Mouse (Mus musculus): ENCODE results near the gene Zkscan14.

Zkscan14 gene

DNA sequence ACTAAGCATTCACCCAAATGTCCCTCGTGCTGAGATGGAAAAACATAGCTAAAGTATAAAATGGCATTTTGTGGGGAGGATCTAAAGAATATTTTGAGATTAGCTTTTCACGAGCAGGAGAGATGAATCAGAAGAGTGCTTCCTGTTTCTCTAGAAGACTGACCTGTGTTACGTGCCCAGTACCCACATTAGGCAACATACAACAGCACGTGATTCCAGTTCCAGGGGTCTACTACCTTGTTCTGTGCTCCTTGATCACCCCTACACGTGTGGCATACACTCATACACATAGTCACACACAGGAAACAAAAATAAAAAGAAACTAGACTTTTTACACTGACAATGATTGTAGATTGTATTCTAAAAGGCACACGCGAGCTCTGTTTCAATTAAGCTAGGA, 1.3 kb downstream of the Zkscan14 start:
- DNase-seq, result no peak

DNA sequence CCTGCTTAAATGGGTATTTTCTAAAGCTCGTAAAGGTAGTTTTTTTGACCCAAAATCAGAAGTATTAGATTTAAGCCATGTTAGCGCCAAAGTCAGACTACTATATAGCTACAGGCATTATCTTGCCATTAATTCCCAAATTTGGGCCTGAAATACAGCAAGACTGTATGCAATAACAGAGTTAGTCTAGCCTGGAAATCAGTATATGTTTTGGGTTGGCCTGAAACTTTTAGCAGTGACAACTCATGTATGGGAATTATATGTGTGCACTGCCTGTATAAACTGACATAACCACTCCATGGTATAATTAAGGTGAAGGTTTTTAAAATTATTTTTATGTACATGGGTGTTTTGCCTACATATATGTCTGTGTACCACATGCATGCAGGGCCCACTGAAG, 9.7 kb downstream of the Zkscan14 start, which contains the start of gene Atp5j2:
Atp5j2 (minus strand) TSS at position 101 of the 400 bp plus-strand sequence.
- DNase-seq, result no peak

DNA sequence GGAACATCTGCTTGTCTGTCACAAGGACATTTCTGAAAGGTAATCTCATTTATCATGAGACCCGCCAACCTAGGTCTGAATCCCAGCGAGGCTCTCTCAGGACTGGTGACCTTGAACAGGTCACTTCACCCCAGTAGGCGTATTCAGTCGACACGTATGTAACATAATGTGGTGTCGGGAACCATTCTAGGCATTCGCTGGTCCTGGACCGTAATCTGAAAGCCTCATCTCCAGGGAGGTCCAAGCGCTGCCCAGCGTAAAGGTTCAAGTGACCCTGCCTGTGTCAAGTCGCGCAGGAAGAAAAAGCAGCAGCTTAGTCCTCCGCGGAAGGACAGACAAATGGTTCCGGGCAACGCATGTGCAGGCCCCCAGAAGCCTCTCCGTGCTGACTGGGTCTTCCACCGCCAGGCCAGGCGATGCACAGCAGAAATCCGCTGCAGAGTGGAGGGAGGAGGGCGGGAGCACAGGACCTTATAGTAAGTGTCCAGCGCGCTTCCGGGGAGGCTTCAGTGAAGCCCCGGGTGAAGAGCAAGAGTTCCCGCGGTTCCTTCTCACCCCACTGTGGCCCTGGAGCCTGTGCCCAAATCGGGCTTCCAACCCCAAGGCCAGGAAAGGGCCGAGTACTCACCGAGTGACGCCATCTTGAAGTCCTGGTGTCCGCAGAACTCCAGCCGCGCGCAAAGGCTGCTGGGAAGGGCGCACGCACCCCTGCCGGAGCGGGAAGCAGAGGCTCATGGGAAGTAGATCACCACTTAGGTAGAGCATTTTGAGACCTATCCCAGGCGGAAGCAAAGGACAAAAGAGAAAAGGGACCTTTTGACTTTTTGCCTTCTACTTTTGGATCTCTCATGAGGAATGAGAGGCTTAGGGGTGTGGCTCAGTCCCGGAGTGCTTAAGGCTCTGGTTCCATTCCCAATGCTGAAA, 10.5 kb downstream of the Zkscan14 start:
- DNase-seq, result peak; percentile 76 to 90

DNA sequence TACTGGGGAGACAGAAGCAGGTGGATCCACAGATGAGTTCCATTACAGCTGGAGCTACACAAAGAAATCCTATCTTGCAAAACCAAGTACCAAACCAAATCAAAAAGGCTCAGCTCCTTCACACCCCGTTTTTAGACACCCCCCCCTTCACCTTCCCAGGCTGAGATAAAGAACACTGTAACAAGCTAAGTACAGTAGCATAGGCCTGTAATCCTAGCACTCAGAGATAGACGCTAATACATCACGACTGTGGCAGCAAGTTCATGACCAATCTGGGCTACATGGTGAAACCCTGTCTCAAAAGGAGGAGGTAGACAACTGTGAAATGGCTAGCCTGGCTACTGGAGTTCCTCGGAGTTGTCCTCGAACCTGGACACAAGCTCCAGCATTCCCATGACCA, 11.3 kb downstream of the Zkscan14 start:
- DNase-seq, result no peak

DNA sequence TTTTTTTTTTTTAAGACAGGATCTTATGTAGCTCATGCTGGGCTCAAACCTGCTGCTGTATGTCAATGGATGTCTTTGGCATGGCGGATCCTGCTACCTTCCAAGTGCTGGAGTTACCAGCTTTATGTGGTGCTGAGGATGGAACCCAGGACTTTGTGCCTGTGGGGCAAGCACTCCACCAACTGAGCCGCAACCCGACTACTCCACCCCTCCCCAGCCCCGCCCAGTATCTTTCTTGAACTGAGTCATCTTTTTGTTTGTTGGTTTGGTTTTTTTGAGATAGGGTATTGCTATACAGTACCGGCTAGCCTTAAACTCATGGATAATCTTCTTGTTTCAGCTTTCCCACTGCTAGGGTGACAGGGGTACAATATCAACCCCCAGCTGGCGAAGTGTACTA, 12.3 kb downstream of the Zkscan14 start:
- DNase-seq, result no peak

DNA sequence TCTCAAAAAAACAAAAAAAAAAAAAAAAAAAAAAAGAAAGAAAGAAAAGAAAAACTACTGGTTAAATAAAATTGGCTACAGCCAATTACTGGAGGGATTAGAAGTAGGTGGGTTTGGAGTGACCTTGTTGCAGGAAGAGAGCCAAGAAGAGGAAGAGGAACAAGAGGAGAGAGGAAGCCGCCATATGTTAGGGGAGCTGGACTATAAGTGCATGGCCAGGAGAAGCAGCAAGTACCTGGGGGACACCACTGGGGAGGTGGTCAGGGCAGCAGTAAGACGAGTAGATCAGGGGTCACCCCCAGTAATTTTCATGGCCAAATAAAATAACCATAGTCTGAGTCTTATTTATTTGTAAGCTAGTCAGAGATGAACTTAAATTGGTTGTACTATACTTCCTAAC, 16.4 kb downstream of the Zkscan14 start:
- DNase-seq, result no peak

DNA sequence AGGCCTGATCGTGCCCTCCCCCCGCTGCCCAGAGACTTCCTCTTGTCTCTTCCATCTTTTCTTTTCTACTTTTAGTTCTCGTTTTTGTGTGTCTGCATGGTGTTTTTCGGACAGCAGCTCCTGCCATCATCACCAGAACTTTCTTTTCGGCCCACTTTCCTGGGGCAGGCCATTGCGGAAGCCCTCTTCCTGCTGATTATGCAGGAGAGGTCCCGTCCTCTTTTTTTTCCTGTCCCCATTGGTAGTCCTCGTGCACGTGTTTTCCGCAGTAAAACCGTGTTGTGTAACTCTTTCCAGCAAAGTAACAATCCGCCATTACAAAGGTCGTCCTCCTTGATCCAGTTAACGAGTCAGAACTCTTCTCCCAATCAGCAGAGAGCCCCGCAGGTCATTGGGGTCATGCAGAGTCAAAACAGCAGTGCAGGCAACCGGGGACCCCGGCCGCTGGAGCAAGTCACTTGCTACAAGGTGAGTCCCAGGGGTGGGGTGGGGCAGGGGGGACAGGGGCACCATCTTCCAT, 23.1 kb downstream of the Zkscan14 start:
- DNase-seq, result no peak

DNA sequence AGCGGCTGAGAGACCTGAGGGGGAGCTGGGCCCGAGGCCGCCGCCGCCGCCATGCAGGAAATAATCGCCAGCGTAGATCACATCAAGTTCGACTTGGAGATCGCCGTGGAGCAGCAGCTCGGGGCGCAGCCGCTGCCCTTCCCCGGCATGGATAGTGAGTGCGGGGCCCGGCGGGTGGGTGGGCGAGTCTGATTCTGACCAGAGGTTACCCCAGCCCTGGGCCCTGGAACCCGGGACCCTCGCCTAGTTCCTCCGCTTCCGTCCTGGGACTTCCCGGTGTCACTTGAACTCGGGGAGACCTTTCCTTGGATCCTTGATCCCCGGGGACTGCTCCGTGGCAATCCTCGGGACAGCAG, 34.4 kb downstream of the Zkscan14 start:
- DNase-seq, result no peak

DNA sequence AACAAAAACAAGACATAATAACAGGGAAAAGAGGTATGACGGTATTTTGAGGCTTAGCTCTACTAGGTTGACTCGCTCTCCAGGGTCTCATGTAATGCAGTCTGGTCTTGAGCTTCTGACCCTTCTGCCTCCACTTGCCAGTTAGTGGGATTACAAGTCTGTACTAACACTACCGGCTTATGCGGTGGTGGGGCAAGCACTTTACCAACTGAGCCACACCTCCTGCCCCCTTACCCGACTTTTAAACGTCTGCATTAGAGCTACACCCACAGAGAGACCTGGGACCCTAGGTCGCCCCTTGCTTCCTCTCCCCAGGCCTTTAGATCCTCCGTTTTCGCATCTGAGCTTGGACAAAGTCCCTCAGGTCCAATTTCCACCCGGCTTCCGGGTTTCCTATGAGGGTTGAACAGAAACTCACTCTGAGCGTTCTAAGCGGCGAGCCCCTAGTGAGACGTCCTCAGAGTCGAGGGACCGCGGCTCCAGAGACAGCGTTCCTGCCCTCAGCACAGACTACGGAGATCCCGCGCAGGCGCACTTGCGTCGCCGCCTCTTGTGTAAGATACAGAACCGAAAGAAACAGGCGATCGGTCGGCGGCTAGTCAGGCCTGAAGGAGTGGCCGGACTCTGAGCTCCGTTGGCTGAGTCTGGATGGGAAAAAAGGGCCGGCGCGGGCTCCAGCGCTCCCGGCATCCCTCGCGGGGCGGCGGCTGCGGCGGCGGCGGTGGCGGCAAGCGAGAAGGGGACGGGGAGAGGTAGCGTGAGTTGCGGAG, 34.9 kb downstream of the Zkscan14 start, which contains the start of the genes Ptcd1 and Cpsf4:
Ptcd1 (minus strand) TSS at position 573 of the 770 bp plus-strand sequence.
Cpsf4 (plus strand) TSS at position 678 of the 770 bp plus-strand sequence.
- DNase-seq, result peak; percentile 95 to 98

DNA sequence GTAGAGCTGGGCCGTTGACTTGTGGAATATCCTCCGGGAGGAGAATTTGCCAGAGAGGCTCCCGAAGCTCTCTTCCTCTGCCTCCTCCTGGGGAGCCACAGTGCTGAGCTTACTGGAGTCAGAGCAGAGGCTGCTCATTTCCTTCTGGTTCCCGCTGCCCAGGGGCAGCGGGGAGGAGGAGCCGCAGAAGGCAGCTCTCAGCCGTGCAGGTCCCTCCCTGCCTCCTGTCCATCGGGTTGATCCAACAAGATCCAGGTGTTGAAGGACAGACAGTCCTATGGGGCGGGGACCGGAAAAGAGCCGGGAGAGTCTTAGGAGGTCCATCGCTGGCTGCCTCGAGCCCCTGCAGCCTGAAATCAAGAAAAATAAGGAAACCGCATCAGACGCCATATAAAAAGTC, 36.5 kb downstream of the Zkscan14 start:
- DNase-seq, result no peak

DNA sequence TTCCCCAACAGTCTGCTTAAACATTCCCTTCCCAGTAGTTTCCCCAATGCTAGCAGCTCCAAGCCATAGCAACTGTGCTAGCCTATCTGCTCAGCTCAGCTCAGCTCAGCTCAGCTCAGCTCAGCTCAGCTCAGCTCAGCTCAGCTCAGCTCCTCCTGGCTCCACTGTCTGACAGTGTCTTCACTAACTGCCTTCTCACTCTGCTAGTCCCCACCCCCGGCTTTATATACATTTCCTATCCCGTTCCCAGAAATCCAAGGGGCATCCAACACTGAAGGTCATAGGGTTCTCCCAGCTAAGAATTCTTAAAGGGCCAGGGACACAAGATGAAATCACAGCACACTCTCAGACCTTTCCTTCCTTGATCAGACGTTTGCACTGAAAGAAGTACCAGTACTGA, 37.0 kb downstream of the Zkscan14 start:
- DNase-seq, result no peak

DNA sequence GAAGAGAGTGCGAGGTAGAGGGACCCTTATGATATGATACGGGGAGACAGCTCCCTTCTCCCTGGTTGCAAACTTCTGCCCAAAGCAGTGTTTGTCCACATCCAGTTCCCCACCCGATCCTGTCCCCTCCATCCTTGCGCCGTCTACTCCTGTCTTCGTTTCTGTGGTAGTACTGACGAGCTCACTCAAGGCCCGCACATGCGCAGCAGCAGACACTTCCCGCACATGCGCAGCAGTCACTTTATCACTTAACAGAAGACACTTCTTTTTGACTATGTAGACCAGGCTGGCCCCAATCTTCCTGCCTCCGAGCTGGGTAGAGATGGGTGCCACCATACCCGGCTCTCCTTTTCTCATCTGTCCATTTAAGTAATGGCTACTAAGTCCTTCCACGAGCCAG, 40.3 kb downstream of the Zkscan14 start:
- no peak for DNase-seq

DNA sequence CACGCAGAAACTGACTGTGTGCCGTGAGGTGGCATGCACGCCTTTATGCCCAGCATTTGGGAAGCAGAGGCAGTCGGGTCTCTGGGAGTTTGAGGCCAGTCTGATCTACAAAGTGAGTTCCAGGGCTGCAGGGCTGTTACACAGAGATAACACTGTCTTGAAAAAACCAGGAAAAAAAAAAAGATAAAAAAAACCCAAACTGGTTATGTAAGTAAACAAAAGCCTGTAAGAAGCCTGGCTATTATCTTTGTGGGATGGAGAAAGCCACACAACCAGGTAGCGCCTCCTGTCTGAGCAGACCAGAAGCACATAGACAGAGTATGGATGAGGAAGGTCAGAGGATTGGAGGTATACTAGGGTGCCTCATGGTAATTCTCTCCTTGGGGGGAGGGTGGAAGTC, 49.0 kb downstream of the Zkscan14 start:
- no peak for DNase-seq

DNA sequence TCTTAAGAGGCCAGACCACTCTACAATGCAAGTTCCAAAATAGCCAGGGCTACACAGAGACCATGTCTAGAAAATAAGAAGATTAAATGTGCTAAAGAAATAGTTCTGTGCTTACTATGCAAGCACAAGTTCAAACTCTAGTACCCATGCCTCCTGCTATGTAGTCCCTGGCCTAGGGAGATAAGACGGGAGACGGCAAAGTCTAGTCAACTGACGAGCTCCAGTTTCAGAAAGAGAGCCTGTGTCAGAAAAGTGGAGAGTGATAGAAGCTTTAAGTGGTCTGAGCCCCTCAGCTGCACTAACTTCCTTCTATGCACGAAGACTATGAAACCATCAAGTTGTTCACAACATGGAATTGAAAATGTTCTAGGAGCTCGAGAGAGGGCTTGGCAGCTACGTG, 52.4 kb downstream of the Zkscan14 start:
- DNase-seq, result no peak

DNA sequence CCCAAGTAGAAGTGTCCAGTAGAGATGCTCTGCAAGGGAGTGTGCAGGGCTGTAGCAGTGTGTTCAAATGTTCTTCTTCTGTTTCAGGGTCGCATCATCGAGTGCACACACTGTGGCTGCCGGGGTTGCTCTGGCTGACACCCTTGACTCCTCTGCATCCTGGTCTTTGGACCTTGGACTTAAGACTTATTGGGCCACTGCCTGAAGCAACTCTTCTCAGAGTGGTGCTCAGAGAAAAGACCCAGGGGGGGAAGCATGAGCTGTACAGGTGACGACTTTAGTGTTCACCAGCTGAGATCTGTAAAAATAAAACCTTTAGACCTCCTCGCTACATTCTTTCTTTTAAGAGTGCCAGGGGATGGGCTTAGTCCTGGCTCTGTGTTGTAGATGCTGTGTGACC, 53.9 kb downstream of the Zkscan14 start:
- no peak for DNase-seq

Data from spleen, adult 18-20 months (tissue).